Mouse (Mus musculus) bone marrow macrophage, adult 2 months (primary cell): ENCODE measurements around the gene Sept6.

Experiments used
- CTCF ChIP-seq: IDR thresholded peaks from 2 replicates; pipeline ENCODE4 v1.5.1; 2012; ENCODE audit warnings: low read depth, mild to moderate bottlenecking, low read length, moderate library complexity
- POLR2A ChIP-seq: IDR thresholded peaks from 2 replicates; pipeline ENCODE4 v1.6.1; 2012; ENCODE audit warnings: mild to moderate bottlenecking, low read depth, low read length, borderline replicate concordance

DNA sequence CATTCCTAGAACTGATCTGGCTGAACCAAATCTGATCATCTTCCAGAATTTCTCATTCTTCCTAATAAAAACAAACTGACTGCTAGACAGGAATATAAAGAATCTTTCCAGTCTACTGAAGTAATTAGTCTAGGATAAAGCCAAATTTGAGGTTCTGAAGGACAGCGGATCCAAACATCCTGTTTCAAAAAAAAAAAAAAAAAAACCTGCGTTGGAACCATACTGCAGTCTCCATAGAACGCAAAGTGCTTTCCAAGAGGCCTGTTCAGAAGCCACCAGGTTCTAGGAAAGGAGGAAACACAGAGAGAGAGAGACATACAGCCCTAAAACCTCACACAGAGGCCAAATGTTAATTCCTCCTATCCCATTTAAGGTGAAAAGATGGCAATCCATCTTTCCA is 89.9 kb downstream of the Sept6 start:
- TF ChIP-seq POLR2A (no peak), CTCF (no peak)
